Mouse (Mus musculus) layer of hippocampus, adult 8-10 months (tissue): ENCODE results near the gene Gmcl1. TPM values are rescaled to one million over a fixed set of nuclear protein-coding genes. Genes with fewer than 3 reads are reported as not detected.

Source experiments
- DNase-seq, 2 experiments: peaks; one replicate each; pipeline ENCODE4 v3.0.0; 2022; ENCODE audit warnings: low spot score in 2 of 2
- total RNA-seq, 4 experiments: library from RNA; stranded (reverse); gene quantifications; 2 replicates each; pipeline ENCODE4 v1.2.4; 2022

The Gmcl1 gene
- total RNA-seq, 4 experiments from 2014 or later, result 30.3 to 35.5 (median 31.5) TPM

- no peak for DNase-seq
Observed at GRCm38 (mm10) chr6:86665076-86665475, 68.1 kb downstream of the Gmcl1 start.

- DNase-seq, result no peak
Observed at GRCm38 (mm10) chr6:86660161-86660877, 72.9 kb downstream of the Gmcl1 start.

- no peak for DNase-seq
Observed at GRCm38 (mm10) chr6:86658501-86658900, 74.7 kb downstream of the Gmcl1 start.

- DNase-seq, result no peak
Observed at GRCm38 (mm10) chr6:86654270-86654916, 78.8 kb downstream of the Gmcl1 start.

GRCm38 (mm10) chr6:86653026-86653425 lies 80.2 kb downstream of the Gmcl1 start:
- DNase-seq, result no peak

- no peak for DNase-seq
Observed at GRCm38 (mm10) chr6:86646143-86646542, 87.0 kb downstream of the Gmcl1 start.

- no peak for DNase-seq
Observed at GRCm38 (mm10) chr6:86645551-86645950, 87.6 kb downstream of the Gmcl1 start.

GRCm38 (mm10) chr6:86644775-86645400 lies 88.3 kb downstream of the Gmcl1 start:
- no peak for DNase-seq

Other genes with a start within 250 kb of the Gmcl1 start
- 100 to 1,000 TPM; 172 to 184 (median 178) TPM for gene Pcbp1, start 207.1 kb downstream of the Gmcl1 start, total RNA-seq
- gene Asprv1, start 105.2 kb downstream of the Gmcl1 start, total RNA-seq, result 1 to 10 TPM in 3 of 4 experiments, under 1 TPM in 1; 0.80 to 2.1 (median 1.8) TPM
- 10 to 100 TPM; 18.2 to 20.7 (median 19.2) TPM for gene Mxd1, start 64.2 kb downstream of the Gmcl1 start, total RNA-seq
- gene Snrnp27, start 48.9 kb downstream of the Gmcl1 start, total RNA-seq, result 10 to 100 TPM; 49.8 to 62.4 (median 55.5) TPM
- 10 to 100 TPM in 1 of 4 experiments, 1 to 10 TPM in 3; 6.2 to 19.2 (median 8.1) TPM for gene Anxa4, start 60.2 kb upstream of the Gmcl1 start, total RNA-seq
- 100 to 1,000 TPM; 392 to 484 (median 448) TPM for gene Aak1, start 116.1 kb upstream of the Gmcl1 start, total RNA-seq